Mouse (Mus musculus) liver, embryonic 14.5 days (tissue): ENCODE data around the gene Castor2. TPM values are rescaled to one million over a fixed set of nuclear protein-coding genes. Genes with fewer than 3 reads are reported as not detected.

ENCODE experiments used
- ATAC-seq: fragments of 200-750 bp; cut with Nextera tagmentation; 2 replicates; pipeline ENCODE4 v1.8.0; 2017; ENCODE audit warnings: moderate number of reproducible peaks, mild to moderate bottlenecking, moderate library complexity; ENCODE audit not compliant: insufficient read depth
- DNase-seq, 3 experiments: peaks; one replicate each; pipeline ENCODE4 v3.0.0-alpha.2; 2012 to 2013; ENCODE audit warnings: low read depth in 3 of 3, low spot score in 3 of 3
- H3K27ac ChIP-seq: fragments of 300-500 bp; sonication (generic); 2 replicates; pipeline ENCODE4 v1.5.1; 2014; ENCODE audit warnings: moderate library complexity, mild to moderate bottlenecking, control low read depth, inconsistent platforms
- H3K27me3 ChIP-seq: fragments of 300-500 bp; sonication (generic); 2 replicates; pipeline ENCODE4 v1.6.1; 2014; ENCODE audit warnings: mild to moderate bottlenecking, low read length, moderate library complexity; ENCODE audit not compliant: control insufficient read depth, insufficient read depth
- H3K36me3 ChIP-seq: fragments of 300-500 bp; sonication (generic); replicated peaks from 2 replicates; pipeline ENCODE4 v1.6.1; 2014; ENCODE audit warnings: low read depth; ENCODE audit not compliant: control insufficient read depth, insufficient read depth
- H3K4me1 ChIP-seq, 2 experiments: fragments of 200-500 bp in 1 of 2; fragments of 300-500 bp in 1 of 2; sonication (generic) in 1 of 2; replicated peaks; 2 replicates each; pipeline ENCODE4 v1.6.1; 2012 to 2014; ENCODE audit warnings: antibody characterized with exemption in 1 of 2, inconsistent platforms in 1 of 2, low read length in 1 of 2; ENCODE audit not compliant: control insufficient read depth in 2 of 2, insufficient read depth in 2 of 2
- H3K4me2 ChIP-seq: fragments of 300-500 bp; sonication (generic); 2 replicates; pipeline ENCODE4 v1.6.1; 2014; ENCODE audit warnings: low read depth, mild to moderate bottlenecking, control low read depth, moderate library complexity
- H3K4me3 ChIP-seq, 2 experiments: fragments of 200-500 bp in 1 of 2; fragments of 300-500 bp in 1 of 2; sonication (generic) in 1 of 2; 2 replicates each; pipeline ENCODE4 v1.5.1; 2012 to 2014; ENCODE audit warnings: low read depth in 2 of 2, low read length in 2 of 2, mild to moderate bottlenecking in 2 of 2, control low read depth in 1 of 2, inconsistent platforms in 1 of 2, moderate library complexity in 1 of 2; ENCODE audit not compliant: insufficient read depth in 1 of 2
- H3K9ac ChIP-seq: fragments of 300-500 bp; sonication (generic); replicated peaks from 2 replicates; pipeline ENCODE4 v1.6.1; 2014; ENCODE audit warnings: mild to moderate bottlenecking, control low read depth, moderate library complexity
- H3K9me3 ChIP-seq: fragments of 300-500 bp; sonication (generic); 2 replicates; pipeline ENCODE4 v1.6.1; 2016; ENCODE audit warnings: low read length, mixed read lengths; ENCODE audit not compliant: control insufficient read depth
- CTCF ChIP-seq: IDR thresholded peaks from 2 replicates; pipeline ENCODE4 v1.5.1; 2016; ENCODE audit warnings: antibody characterized with exemption, low read depth, control low read depth
- EP300 ChIP-seq: IDR thresholded peaks from 2 replicates; pipeline ENCODE4 v1.6.1; 2016; ENCODE audit warnings: antibody characterized with exemption, low read depth
- WGBS: fragments of 180-500 bp; shearing (Covaris S2); extraction: QIAGEN DNeasy Blood & Tissue Kit; methylation state at CpG from one replicate; pipeline ENCODE4 v1.1.7; 2014; ENCODE audit not compliant: insufficient replicate concordance; 5-methylcytosine and 5-hydroxymethylcytosine counted together
- polyA plus RNA-seq, 2 experiments: library from polyadenylated mRNA; depleted of rRNA in 1 of 2; stranded (reverse) in 1 of 2; unstranded in 1 of 2; fragments of >200 nt; fragmentation: Nextera tagmentation in 1 of 2; extraction: Ambion mirVana in 1 of 2; gene quantifications; 2 replicates each; pipeline versions ENCODE4 v1.2.1 to v1.2.3; 2012 to 2014

Gene Castor2
- polyA plus RNA-seq, 2 experiments: 0.21 to 0.28 TPM

DNA sequence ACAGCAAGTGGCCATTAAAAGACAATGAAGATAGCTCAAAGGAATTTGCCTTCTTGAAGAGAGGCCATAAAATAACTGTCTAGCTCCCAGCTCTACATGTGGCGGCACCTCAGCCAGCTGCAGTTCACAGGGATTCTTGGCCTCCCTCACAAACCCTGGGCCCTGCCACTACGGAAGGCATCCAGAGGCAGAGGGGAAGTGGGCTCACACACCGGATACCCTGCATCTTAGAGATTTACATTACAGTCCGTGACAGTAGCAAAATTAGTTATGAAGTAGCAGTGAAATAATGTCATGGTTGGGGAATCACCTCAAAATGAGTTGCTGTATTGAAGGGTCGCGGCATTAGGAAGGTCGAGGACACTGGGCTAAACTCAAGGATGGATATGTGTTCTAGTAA, 89.1 kb downstream of the Castor2 start:
- no peak overlapping the region for H3K4me3 ChIP-seq
- H3K4me1 ChIP-seq: peaks cover under 1 to 1% of the 10 kb centered on the region in 2 experiments; a peak in 3 of 4 replicates
- no peak overlapping the region for H3K4me2 ChIP-seq
- no peaks in the 10 kb centered on the region for H3K36me3 ChIP-seq
- no peaks in the 10 kb centered on the region for H3K27me3 ChIP-seq
- no peaks in the 10 kb centered on the region for H3K9me3 ChIP-seq
- H3K9ac ChIP-seq: no peak overlapping the region
- WGBS: 37% methylated on average over 7 of the region's 7 CpGs
- ATAC-seq: no peak
- no peak for TF ChIP-seq EP300
- no peak for TF ChIP-seq CTCF
- H3K27ac ChIP-seq: no peak overlapping the region
- DNase-seq: no peak

DNA sequence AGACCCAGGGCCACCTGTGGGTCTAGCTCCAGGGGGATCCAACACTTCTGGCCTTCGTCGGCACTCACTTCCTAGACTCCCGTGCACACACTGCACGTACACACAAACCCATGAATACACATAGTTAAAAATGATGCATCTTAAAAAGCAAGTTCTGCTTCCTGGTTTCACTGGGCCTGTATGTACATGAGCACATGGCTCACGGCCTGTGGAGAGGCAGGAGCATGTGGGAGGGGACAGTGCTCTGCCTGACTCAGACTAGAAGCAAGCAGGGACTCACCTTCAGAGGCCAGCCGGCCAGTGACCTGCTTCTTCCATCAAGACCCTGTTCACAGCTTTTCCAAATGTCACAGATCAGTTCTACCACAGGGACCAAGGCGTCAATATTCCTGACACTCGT, 94.2 kb downstream of the Castor2 start:
- Histone ChIP-seq H3K27ac (no peak overlapping the region), H3K4me2 (no peak overlapping the region), H3K4me3 (no peak overlapping the region), H3K9me3 (no peaks in the 10 kb centered on the region), H3K4me1 (no peaks in the 10 kb centered on the region), H3K36me3 (no peaks in the 10 kb centered on the region), H3K9ac (no peak overlapping the region), H3K27me3 (no peaks in the 10 kb centered on the region)
- TF ChIP-seq EP300 (no peak), CTCF (no peak)
- WGBS: 78% methylated on average over 8 of the region's 8 CpGs
- DNase-seq (no peak), ATAC-seq (no peak)

Other genes starting within 250 kb of the Castor2 start
- 6.5 and 8.4 TPM in 2 replicates for gene Rcc1l, start 77.1 kb downstream of the Castor2 start, polyA plus RNA-seq (2012; rRNA removed)
- 11.1 and 11.2 TPM in 2 replicates for gene Rcc1l, start 77.1 kb downstream of the Castor2 start, polyA plus RNA-seq (2014; fragmentation: Nextera tagmentation; extraction: Ambion mirVana)
- 2.0 TPM in 2 replicates for gene Gtf2ird2, start 84.3 kb downstream of the Castor2 start, polyA plus RNA-seq (2012; rRNA removed)
- 1.1 and 1.2 TPM in 2 replicates for gene Gtf2ird2, start 84.3 kb downstream of the Castor2 start, polyA plus RNA-seq (2014; fragmentation: Nextera tagmentation; extraction: Ambion mirVana)
- 7.7 and 9.8 TPM in 2 replicates for gene Ncf1, start 129.9 kb downstream of the Castor2 start, polyA plus RNA-seq (2012; rRNA removed)
- gene Ncf1, start 129.9 kb downstream of the Castor2 start, polyA plus RNA-seq (2014; fragmentation: Nextera tagmentation; extraction: Ambion mirVana): 9.8 and 11.1 TPM in 2 replicates
- 19.5 and 26.5 TPM in 2 replicates for gene Gtf2i, start 215.0 kb downstream of the Castor2 start, polyA plus RNA-seq (2012; rRNA removed)
- 26.1 and 29.8 TPM in 2 replicates for gene Gtf2i, start 215.0 kb downstream of the Castor2 start, polyA plus RNA-seq (2014; fragmentation: Nextera tagmentation; extraction: Ambion mirVana)